Mouse (Mus musculus) embryonic facial prominence, embryonic 11.5 days (tissue): Measurements from ENCODE around the gene Bcr. TPM values are rescaled to one million over a fixed set of nuclear protein-coding genes. Genes with fewer than 3 reads are reported as not detected.

Experiments used
- ATAC-seq: fragments of 200-750 bp; cut with Nextera tagmentation; replicated peaks from 2 replicates; pipeline ENCODE4 v1.8.0; 2017; ENCODE audit warnings: low read depth; ENCODE audit not compliant: insufficient number of reproducible peaks, low FRiP score, low TSS enrichment
- DNase-seq: peaks from one replicate; pipeline ENCODE4 v3.0.0-alpha.2; 2015; ENCODE audit warnings: low spot score
- H3K27ac ChIP-seq: fragments of 300-500 bp; sonication (generic); replicated peaks from 2 replicates; pipeline ENCODE4 v1.5.1; 2014; ENCODE audit warnings: mild to moderate bottlenecking, low read depth, low read length, control low read depth
- H3K27me3 ChIP-seq: fragments of 300-500 bp; sonication (generic); 2 replicates; pipeline ENCODE4 v1.6.1; 2014; ENCODE audit warnings: mild to moderate bottlenecking, low read length, moderate library complexity, mixed read lengths; ENCODE audit not compliant: control insufficient read depth, insufficient read depth
- H3K36me3 ChIP-seq: fragments of 300-500 bp; sonication (generic); replicated peaks from 2 replicates; pipeline ENCODE4 v1.6.1; 2014; ENCODE audit warnings: low read depth, mild to moderate bottlenecking, low read length, moderate library complexity, mixed read lengths; ENCODE audit not compliant: control insufficient read depth, insufficient read depth
- H3K4me1 ChIP-seq: fragments of 300-500 bp; sonication (generic); 2 replicates; pipeline ENCODE4 v1.6.1; 2014; ENCODE audit warnings: low read length, mixed read lengths; ENCODE audit not compliant: control insufficient read depth, insufficient read depth
- H3K4me2 ChIP-seq: fragments of 300-500 bp; sonication (generic); 2 replicates; pipeline ENCODE4 v1.6.1; 2014; ENCODE audit warnings: low read depth, mild to moderate bottlenecking, control low read depth, low read length, moderate library complexity
- H3K4me3 ChIP-seq: fragments of 300-500 bp; sonication (generic); 2 replicates; pipeline ENCODE4 v1.5.1; 2014; ENCODE audit warnings: low read depth, low read length, control low read depth
- H3K9ac ChIP-seq: fragments of 300-500 bp; sonication (generic); replicated peaks from 2 replicates; pipeline ENCODE4 v1.6.1; 2014; ENCODE audit warnings: mild to moderate bottlenecking, control low read depth, low read length
- H3K9me3 ChIP-seq: fragments of 300-500 bp; sonication (generic); replicated peaks from 2 replicates; pipeline ENCODE4 v1.6.1; 2016; ENCODE audit warnings: mild to moderate bottlenecking, low read length, inconsistent platforms, mixed read lengths; ENCODE audit not compliant: control insufficient read depth
- WGBS: fragments of 180-500 bp; shearing (Covaris S2); extraction: QIAGEN DNeasy Blood & Tissue Kit; methylation state at CpG from one replicate; pipeline ENCODE4 v1.1.7; 2014; 5-methylcytosine and 5-hydroxymethylcytosine counted together
- polyA plus RNA-seq: library from polyadenylated mRNA; unstranded; fragments of >200 nt; fragmentation: Nextera tagmentation; extraction: Ambion mirVana; gene quantifications from 2 replicates; pipeline ENCODE4 v1.2.1, GENCODE M21; 2014

Gene Bcr
- polyA plus RNA-seq, 1 experiment from 2014 or later: 10.3 TPM

DNA sequence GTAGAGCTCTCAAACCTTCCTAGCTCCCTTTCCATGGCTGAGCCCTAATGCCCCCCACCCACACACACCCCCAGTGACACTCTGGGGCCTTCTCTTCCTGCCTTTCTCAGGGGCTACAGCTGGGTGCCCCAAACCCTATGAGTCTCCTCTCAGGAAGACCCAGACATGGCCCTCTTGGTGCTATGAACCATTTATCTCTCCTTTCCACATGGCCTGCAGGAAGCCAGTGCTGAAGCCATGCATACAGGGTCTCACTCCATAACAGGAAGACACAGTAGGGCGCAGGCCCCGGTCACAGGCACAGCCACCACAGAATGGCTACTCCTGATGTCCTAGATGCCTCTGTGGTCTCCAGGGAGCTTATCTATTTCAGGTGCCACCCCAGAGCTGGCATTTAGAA lies 43.1 kb downstream of the Bcr start:
- Histone ChIP-seq H3K36me3 (no peaks in the 10 kb centered on the region), H3K27ac (no peak overlapping the region), H3K4me1 (peaks cover 6% of the 10 kb centered on the region), H3K9me3 (no peaks in the 10 kb centered on the region), H3K27me3 (no peaks in the 10 kb centered on the region), H3K4me3 (no peak overlapping the region), H3K4me2 (no peak overlapping the region), H3K9ac (no peak overlapping the region)
- 84% methylated on average over 2 of the region's 2 CpGs for WGBS
- DNase-seq (no peak), ATAC-seq (no peak)

GRCm38 (mm10) chr10:75104191-75105098 lies 44.1 kb downstream of the Bcr start:
- H3K27ac ChIP-seq: no peak overlapping the region
- no peaks in the 10 kb centered on the region for H3K9me3 ChIP-seq
- H3K4me3 ChIP-seq: no peak overlapping the region
- WGBS: 59% methylated on average over 9 of the region's 9 CpGs
- H3K36me3 ChIP-seq: no peaks in the 10 kb centered on the region
- ATAC-seq (peak; percentile 31; the same call in 1 of the 2 replicates), DNase-seq (no peak)
- H3K27me3 ChIP-seq: no peaks in the 10 kb centered on the region
- H3K4me1 ChIP-seq: peaks cover 6% of the 10 kb centered on the region; the same call in 1 of the 2 replicates
- no peak overlapping the region for H3K9ac ChIP-seq
- no peak overlapping the region for H3K4me2 ChIP-seq

DNA sequence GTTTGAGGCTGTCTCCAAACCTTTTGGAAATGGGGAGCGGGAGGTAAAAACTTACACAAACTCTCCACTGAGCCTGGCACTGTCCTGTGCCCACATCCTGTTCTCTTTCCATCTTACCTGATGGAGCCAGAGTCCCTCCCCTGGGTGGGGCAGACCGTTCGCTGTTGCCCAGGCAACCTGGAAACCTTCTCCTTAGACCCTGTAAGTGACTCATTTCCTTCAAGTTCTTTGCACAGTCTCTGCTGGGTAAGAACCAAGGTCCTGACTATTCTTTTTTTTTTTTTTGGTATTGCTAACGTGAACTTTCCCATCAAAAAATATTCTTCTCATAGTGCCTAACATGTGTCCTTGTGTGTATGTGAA lies 44.7 kb downstream of the Bcr start:
- ATAC-seq (no peak), DNase-seq (no peak)
- H3K9ac ChIP-seq: no peak overlapping the region
- no peak overlapping the region for H3K4me3 ChIP-seq
- H3K36me3 ChIP-seq: no peaks in the 10 kb centered on the region
- peaks cover 6% of the 10 kb centered on the region; the same call in 1 of the 2 replicates for H3K4me1 ChIP-seq
- no peaks in the 10 kb centered on the region for H3K27me3 ChIP-seq
- no peak overlapping the region for H3K4me2 ChIP-seq
- 89% methylated on average over 4 of the region's 4 CpGs for WGBS
- no peak overlapping the region for H3K27ac ChIP-seq
- H3K9me3 ChIP-seq: no peaks in the 10 kb centered on the region

DNA sequence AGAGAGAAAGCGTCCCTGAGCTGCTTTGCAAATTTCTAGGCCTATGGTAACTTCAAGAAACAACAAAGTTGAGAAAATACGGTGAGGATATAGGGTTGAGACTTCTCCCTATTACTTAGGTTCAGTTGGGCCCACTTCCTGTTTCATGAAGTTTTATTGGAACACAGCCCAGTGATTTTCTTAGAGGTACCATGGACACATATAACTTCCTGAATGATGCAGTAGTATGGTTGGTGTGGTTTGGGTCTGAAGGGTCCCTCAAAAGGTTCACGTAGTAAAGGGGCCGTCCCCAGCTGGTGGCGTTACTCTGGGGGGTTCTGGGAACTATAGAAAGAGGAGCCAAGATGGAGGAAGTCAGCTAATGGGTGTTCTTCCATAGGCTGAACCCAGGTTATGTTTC lies 45.3 kb downstream of the Bcr start:
- H3K4me2 ChIP-seq: no peak overlapping the region
- 92% methylated on average over 5 of the region's 5 CpGs for whole genome bisulfite sequencing
- no peak overlapping the region for H3K9ac ChIP-seq
- H3K4me3 ChIP-seq: no peak overlapping the region
- H3K27ac ChIP-seq: no peak overlapping the region
- H3K4me1 ChIP-seq: peaks cover 6% of the 10 kb centered on the region; the same call in 1 of the 2 replicates
- H3K36me3 ChIP-seq: no peaks in the 10 kb centered on the region
- H3K27me3 ChIP-seq: no peaks in the 10 kb centered on the region
- no peaks in the 10 kb centered on the region for H3K9me3 ChIP-seq
- ATAC-seq: no peak; the same call in 1 of the 2 replicates
- no peak for DNase-seq

DNA sequence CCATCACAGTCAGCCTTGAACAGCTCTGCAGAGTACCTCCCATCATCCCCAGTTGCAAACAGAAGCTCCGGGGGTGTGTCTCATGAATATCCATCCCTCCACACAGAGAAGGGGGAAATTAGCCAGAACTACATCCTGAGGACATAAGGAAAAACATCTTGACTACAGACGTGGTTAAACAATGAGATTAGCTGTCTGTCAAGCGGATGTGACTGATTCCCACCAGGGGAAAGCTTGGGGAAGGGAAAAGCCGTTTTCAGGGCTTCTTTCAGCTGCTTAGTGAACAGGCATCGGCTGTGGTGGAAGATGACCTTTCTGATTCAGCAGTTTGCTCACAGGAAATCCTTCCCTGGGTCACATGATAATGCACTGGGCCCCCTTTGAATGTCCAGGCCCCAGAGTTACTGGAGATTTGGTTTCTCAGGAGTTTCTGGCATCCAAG lies 46.6 kb downstream of the Bcr start:
- ATAC-seq: no peak
- H3K27me3 ChIP-seq: no peaks in the 10 kb centered on the region
- peaks cover 6% of the 10 kb centered on the region; the same call in 1 of the 2 replicates for H3K4me1 ChIP-seq
- no peak overlapping the region for H3K4me3 ChIP-seq
- DNase-seq: peak; percentile 42
- 0 out of 2 replicates have a peak overlapping the region, but pooled peaks have one; percentile 28 for H3K27ac ChIP-seq
- no peak overlapping the region for H3K9ac ChIP-seq
- 13% methylated on average over 5 of the region's 5 CpGs for WGBS
- H3K36me3 ChIP-seq: no peaks in the 10 kb centered on the region
- no peaks in the 10 kb centered on the region for H3K9me3 ChIP-seq
- H3K4me2 ChIP-seq: no peak overlapping the region

DNA sequence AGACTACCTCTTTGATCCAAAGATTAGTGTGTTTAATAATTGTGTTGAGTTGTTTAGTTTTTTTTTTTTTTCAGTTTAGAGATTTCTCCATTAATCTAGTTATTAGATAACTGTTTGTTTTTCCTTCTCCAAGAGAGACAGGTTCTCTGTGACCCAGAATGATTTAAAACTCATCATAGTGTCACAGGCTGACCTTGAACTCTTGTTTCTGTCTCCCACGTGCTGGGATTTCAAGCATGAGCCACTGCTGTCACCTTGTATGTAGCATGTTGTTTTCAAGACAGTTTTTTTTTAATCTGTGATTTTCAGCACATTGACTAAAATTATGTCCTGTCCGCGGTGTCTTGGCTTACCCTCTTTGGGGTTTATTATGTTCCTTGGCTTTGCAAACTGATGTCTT lies 47.7 kb downstream of the Bcr start:
- H3K27me3 ChIP-seq: no peaks in the 10 kb centered on the region
- DNase-seq (no peak), ATAC-seq (no peak)
- no peak overlapping the region for H3K4me2 ChIP-seq
- H3K27ac ChIP-seq: no peak overlapping the region
- no peaks in the 10 kb centered on the region for H3K9me3 ChIP-seq
- H3K4me1 ChIP-seq: peaks cover 6% of the 10 kb centered on the region; the same call in 1 of the 2 replicates
- no peak overlapping the region for H3K9ac ChIP-seq
- no peaks in the 10 kb centered on the region for H3K36me3 ChIP-seq
- no peak overlapping the region for H3K4me3 ChIP-seq
- WGBS: 81% methylated on average over 3 of the region's 3 CpGs

GRCm38 (mm10) chr10:75111446-75112201 lies 51.2 kb downstream of the Bcr start:
- WGBS: 76% methylated on average over 11 of the region's 11 CpGs
- Histone ChIP-seq H3K36me3 (no peaks in the 10 kb centered on the region), H3K4me2 (no peak overlapping the region), H3K4me1 (peaks cover 2% of the 10 kb centered on the region; the same call in 1 of the 2 replicates), H3K27me3 (no peaks in the 10 kb centered on the region), H3K9ac (no peak overlapping the region), H3K4me3 (no peak overlapping the region), H3K9me3 (no peaks in the 10 kb centered on the region), H3K27ac (no peak overlapping the region)
- DNase-seq (no peak), ATAC-seq (no peak)

GRCm38 (mm10) chr10:75112405-75112804 lies 52.0 kb downstream of the Bcr start:
- Histone ChIP-seq H3K9me3 (no peaks in the 10 kb centered on the region), H3K4me1 (no peaks in the 10 kb centered on the region; the same call in 1 of the 2 replicates), H3K4me2 (no peak overlapping the region), H3K27ac (no peak overlapping the region), H3K4me3 (no peak overlapping the region), H3K27me3 (no peaks in the 10 kb centered on the region), H3K36me3 (no peaks in the 10 kb centered on the region), H3K9ac (no peak overlapping the region)
- ATAC-seq: no peak
- 81% methylated on average over 3 of the region's 3 CpGs for WGBS
- no peak for DNase-seq
